Mouse (Mus musculus) brain, adult 2 months (tissue): ENCODE data around the gene Hdac4.

Experiments
- DNase-seq: peaks from one replicate; pipeline ENCODE4 v3.0.0; 2011; ENCODE audit warnings: low read depth, low spot score

The Hdac4 gene

GRCm38 (mm10) chr1:92030541-92030940, 165.0 kb downstream of the Hdac4 start:
- peak; percentile 46 for DNase-seq

DNA sequence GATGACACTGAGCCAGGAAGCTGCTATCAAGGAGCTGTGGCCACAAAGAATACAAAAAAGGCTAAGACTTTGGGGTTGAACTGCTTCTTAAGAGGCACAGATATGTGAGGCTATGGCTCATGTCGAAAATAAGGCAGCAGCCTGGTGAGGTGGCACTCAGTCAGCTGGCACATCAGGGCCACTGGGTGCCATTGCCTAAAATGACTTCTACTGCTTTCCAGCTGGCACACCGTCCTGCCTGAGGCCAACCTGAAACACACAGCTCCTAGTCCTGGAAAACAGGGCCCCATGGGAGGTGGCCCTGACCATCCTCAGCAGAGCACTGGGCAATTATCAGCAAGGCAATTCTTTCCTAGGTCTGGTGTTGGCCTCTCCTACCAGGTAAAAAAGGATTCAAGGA, 167.3 kb downstream of the Hdac4 start:
- DNase-seq: no peak

DNA sequence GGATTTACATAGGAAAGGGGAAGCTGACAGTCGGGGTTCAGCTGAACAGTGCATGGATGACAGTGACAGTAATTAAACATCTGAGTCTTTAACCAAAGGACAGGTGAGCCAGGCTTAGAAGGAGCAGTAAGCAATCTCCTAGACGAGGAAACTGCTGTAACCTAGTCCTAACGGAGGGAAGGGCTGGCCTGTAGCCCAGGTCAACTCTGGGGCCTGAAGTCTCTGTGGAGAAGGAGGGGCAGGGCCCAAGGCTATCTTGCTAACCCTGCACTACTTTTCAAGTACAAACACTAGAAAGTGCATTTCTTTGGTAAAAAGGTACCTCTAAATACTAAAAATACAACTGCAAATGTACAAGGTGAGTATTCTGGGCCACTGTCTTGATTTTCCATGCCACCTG, 169.1 kb downstream of the Hdac4 start:
- DNase-seq: no peak

DNA sequence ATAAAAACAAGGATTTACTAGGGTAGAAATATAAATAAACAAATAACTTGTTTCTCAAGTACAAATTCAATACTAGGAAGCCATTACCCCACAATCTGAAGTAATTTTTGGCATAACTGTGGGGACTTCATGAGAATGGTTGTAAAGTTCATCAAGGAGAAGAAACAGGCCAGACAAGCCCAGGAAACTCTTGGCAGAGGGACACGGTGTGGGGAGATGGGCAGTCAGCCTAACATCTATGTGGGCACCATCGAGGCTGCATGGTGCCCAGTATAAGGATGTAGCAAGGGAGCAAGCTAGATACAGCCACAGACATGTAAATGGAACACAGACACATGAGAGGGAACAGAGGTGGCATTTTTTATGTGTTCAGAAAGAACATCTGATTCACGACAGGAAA, 171.6 kb downstream of the Hdac4 start:
- DNase-seq: no peak

DNA sequence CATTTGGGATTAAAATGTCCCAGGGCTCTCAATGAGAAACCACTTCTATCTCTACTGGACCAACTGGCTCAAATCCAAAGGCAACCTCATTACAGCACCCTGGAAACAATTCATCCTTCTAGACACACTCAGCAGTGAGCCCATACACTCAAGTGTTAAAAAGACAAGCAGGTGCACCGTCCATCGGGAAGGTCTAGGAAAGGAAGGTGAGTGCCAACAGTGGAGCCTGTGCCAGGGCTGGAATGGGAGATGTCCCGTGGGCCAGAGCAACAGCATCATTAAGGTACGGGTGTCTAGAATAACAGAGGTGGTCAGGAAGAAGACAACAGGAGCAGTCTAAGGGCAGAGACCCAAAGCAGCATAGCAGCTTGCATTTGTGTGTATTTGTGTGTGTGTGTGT, 173.5 kb downstream of the Hdac4 start:
- peak; percentile 49 for DNase-seq

- no peak for DNase-seq
Measured at GRCm38 (mm10) chr1:92015938-92016672, 179.4 kb downstream of the Hdac4 start.

DNA sequence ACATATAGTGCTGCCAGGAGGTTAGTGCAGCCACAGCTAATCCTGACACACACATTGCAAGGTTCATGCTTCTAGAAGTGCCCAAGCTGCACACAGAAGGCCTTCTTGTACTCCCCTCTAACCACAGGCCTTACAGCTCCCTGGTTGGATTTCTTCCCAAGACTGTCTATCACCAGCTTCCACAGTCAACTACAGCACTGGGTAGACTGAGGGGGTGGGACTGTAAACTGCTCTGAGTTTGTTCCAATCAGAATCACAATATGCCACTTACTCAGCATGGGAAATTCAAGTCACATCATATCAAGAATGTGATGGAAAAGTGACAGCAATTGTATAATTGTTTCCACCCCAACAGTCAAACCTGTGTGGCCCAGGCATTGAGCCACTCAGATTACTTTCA, 180.2 kb downstream of the Hdac4 start:
- DNase-seq: peak; percentile 26

GRCm38 (mm10) chr1:92014496-92014895, 181.0 kb downstream of the Hdac4 start:
- no peak for DNase-seq

DNA sequence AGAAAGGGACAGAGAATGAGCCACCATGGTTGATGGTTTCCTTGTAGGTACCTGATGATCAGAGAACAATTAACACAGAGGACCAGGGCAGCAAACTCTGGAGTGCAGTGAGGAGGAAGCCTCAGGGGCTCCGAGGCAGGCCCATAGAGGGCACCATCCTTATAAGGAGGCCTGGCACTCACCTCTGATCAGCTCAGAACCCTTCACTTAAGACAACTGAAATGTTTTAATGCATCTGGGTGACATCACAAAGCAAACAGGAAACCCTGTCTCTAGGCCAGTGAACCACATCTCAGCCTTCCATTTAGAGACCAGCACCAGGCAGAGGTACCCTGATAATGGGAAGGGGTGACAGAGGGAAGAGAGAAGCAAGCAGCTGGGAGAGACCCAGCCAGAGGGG, 188.8 kb downstream of the Hdac4 start:
- DNase-seq: no peak

GRCm38 (mm10) chr1:92005617-92005940, 189.9 kb downstream of the Hdac4 start:
- DNase-seq: no peak

- DNase-seq: no peak
Measured at GRCm38 (mm10) chr1:92004906-92005616, 190.4 kb downstream of the Hdac4 start.

- DNase-seq: no peak
Measured at GRCm38 (mm10) chr1:92004122-92004521, 191.4 kb downstream of the Hdac4 start.

- no peak for DNase-seq
Measured at GRCm38 (mm10) chr1:92000226-92000625, 195.3 kb downstream of the Hdac4 start.

DNA sequence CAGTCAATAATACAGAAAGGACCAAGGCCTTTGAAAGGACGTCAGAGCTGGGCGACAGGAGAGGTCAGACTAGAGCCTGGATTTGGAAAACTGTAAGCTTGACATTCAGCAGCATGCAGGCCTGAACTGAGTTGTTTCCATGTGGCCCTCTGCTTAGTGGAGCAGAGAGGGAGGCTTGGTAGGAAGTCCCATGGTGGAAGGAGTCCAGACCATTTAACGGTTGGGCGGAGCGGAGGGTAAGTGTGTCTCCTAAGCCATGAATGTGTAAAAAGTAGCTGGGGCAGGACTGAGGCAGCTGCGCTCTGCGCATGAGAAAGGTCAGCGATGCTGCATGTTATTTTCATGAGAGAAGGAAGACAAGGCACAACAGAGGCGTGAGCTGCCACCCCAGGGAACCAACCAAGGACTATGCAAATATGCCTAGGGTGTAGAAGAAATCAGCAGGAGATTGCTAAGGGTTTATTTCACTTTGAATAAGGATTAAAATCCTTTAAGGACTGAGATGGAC, 201.8 kb downstream of the Hdac4 start:
- DNase-seq: peak; percentile 25

- DNase-seq: no peak
Measured at GRCm38 (mm10) chr1:91992652-91993051, 202.8 kb downstream of the Hdac4 start.

GRCm38 (mm10) chr1:91991597-91991996, 203.9 kb downstream of the Hdac4 start:
- DNase-seq: no peak

- DNase-seq: no peak
Measured at GRCm38 (mm10) chr1:91990852-91991251, 204.6 kb downstream of the Hdac4 start.

GRCm38 (mm10) chr1:91988866-91989265, 206.6 kb downstream of the Hdac4 start:
- no peak for DNase-seq

DNA sequence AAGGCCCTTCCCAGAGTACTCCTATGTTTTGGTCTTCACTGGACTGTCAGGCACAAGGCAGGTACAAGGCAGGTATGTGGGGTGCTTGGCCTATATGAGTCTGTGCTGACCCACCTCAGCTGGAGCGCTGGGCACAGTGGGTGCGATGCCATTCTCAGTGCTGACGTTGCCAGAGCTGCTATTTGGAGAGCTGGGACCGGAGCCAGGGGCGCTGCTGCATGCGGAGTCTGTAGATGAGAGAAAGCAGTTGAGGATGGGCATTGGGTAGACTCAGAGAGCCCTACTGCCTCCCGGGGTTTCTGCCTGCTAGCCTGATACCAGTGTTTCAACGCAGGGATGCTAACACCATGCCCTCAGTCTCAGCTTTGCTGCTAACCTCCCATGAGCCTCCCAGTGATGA, 208.1 kb downstream of the Hdac4 start:
- DNase-seq: peak; percentile 63

GRCm38 (mm10) chr1:91985783-91986182, 209.7 kb downstream of the Hdac4 start:
- DNase-seq: no peak

DNA sequence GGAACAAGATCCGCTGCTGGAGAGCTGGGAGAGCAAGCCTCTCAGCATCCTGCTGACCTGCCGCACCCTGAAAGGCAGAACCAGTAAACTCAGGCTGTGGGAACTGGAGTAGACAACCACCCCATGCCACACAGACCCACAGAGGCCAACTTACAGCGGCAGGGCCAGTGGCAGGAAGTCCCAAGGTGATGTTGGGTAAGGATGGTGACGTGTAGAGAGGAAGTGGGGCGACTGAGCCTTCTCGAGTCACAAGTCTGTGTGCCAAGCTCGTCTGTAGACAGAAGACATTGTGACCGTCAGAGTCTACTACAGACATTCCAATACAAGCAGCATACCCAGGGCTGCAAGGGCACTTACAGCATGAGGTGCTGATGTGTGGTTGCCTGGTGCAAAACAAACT, 211.0 kb downstream of the Hdac4 start:
- DNase-seq: no peak

- peak; percentile 33 for DNase-seq
Measured at GRCm38 (mm10) chr1:91981381-91981780, 214.1 kb downstream of the Hdac4 start.

DNA sequence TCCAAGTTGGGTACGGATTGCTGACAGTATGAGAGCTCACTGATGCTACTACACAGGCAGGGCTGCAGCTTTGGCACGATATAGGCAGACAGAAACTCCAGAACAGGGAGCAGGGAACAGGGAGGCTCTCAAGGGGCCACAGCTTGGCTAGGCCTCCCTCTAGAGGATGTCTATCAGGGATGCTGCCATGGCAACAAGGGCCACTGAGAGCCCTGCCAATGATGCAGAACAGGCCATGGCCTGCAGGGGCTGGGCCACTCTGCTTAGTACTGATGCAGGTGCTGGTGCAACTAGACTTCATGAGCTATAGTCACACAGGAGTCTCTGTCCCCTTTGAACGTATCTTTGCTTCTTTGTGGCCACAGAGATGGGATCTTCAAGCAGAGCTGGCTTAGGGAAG, 217.1 kb downstream of the Hdac4 start:
- DNase-seq: peak; percentile 49
